Mouse (Mus musculus): ENCODE measurements around the gene Rhoq. TPM values are rescaled to one million over a fixed set of nuclear protein-coding genes. Genes with fewer than 3 reads are reported as not detected.

Gene Rhoq
- total and polyA plus RNA-seq, 3 experiments, result 0.15 to 2.4 (median 0.60) TPM

- ATAC-seq (ENCODE audit: extremely low read depth, insufficient number of reproducible peaks, low FRiP score, poor library complexity, severe bottlenecking) (no peak), DNase-seq (ENCODE audit: low spot score) (no peak)
- Histone ChIP-seq H3K9me3 (replicated peaks) (no peaks in the 10 kb centered on the region), H3K27me3 (ENCODE audit: insufficient read depth, low read length) (no peaks in the 10 kb centered on the region), H3K4me1 (ENCODE audit: insufficient read depth, low read depth, low read length) (no peaks in the 10 kb centered on the region), H3K4me3 (ENCODE audit: low read depth, low read length) (no peak overlapping the region), H3K36me3 (replicated peaks) (no peaks in the 10 kb centered on the region)
- TF ChIP-seq CTCF (IDR thresholded peaks at IDR 0.05; ENCODE audit: low read depth, low read length), result no peak
- TF ChIP-seq GATA1 (IDR thresholded peaks at IDR 0.05; ENCODE audit: borderline replicate concordance, low read length), result no peak
- no peak for TF ChIP-seq TAL1 (conservative IDR thresholded peaks at IDR 0.05; ENCODE audit: low read depth, low read length)
- no peak for TF ChIP-seq GATA2 (IDR thresholded peaks at IDR 0.05; ENCODE audit: borderline replicate concordance, low read depth, low read length)
- no peak for TF ChIP-seq POLR2AphosphoS5 (IDR thresholded peaks at IDR 0.05; ENCODE audit: insufficient replicate concordance, low read depth, low read length)
Observed at GRCm38 (mm10) chr17:86988601-86989184, 25.8 kb downstream of the Rhoq start.

DNA sequence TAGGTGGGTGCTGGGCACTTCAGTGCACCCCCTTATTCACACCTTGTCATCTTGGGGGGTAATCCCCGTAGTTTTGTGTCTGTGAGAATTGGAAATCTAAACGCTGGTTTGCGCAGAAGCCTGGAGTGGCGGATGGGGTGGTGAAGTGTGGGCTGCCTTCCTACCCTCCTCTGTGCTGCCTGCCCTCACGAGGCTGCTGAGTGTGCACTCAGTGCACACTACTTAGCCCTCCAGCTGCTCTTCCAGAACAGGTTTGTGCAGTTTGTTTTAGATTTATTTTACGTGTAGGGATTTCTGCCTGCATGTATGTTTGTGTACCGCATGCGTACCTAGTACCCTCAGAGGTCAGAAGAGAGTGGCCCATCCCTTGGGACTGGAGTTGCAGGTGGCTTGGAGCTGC lies 28.4 kb downstream of the Rhoq start:
- Histone ChIP-seq H3K27me3 (ENCODE audit: insufficient read depth, low read length) (no peaks in the 10 kb centered on the region), H3K4me1 (ENCODE audit: insufficient read depth, low read depth, low read length) (no peaks in the 10 kb centered on the region), H3K36me3 (replicated peaks) (no peaks in the 10 kb centered on the region), H3K4me3 (ENCODE audit: low read depth, low read length) (no peak overlapping the region), H3K9me3 (replicated peaks) (no peaks in the 10 kb centered on the region)
- DNase-seq (ENCODE audit: low spot score), result no peak
- no peak for ATAC-seq (ENCODE audit: extremely low read depth, insufficient number of reproducible peaks, low FRiP score, poor library complexity, severe bottlenecking)
- no peak for TF ChIP-seq POLR2AphosphoS5 (IDR thresholded peaks at IDR 0.05; ENCODE audit: insufficient replicate concordance, low read depth, low read length)
- TF ChIP-seq GATA2 (IDR thresholded peaks at IDR 0.05; ENCODE audit: borderline replicate concordance, low read depth, low read length), result no peak
- no peak for TF ChIP-seq GATA1 (IDR thresholded peaks at IDR 0.05; ENCODE audit: borderline replicate concordance, low read length)
- no peak for TF ChIP-seq TAL1 (conservative IDR thresholded peaks at IDR 0.05; ENCODE audit: low read depth, low read length)
- TF ChIP-seq CTCF (IDR thresholded peaks at IDR 0.05; ENCODE audit: low read depth, low read length), result no peak

- Histone ChIP-seq H3K4me3 (ENCODE audit: low read depth, low read length) (no peak overlapping the region), H3K9me3 (replicated peaks) (no peaks in the 10 kb centered on the region), H3K36me3 (replicated peaks) (peaks cover 24% of the 10 kb centered on the region), H3K27me3 (ENCODE audit: insufficient read depth, low read length) (no peaks in the 10 kb centered on the region), H3K4me1 (ENCODE audit: insufficient read depth, low read depth, low read length) (no peaks in the 10 kb centered on the region)
- no peak for ATAC-seq (ENCODE audit: extremely low read depth, insufficient number of reproducible peaks, low FRiP score, poor library complexity, severe bottlenecking)
- TF ChIP-seq TAL1 (conservative IDR thresholded peaks at IDR 0.05; ENCODE audit: low read depth, low read length), result no peak
- no peak for TF ChIP-seq GATA2 (IDR thresholded peaks at IDR 0.05; ENCODE audit: borderline replicate concordance, low read depth, low read length)
- TF ChIP-seq GATA1 (IDR thresholded peaks at IDR 0.05; ENCODE audit: borderline replicate concordance, low read length), result no peak
- TF ChIP-seq POLR2AphosphoS5 (IDR thresholded peaks at IDR 0.05; ENCODE audit: insufficient replicate concordance, low read depth, low read length), result no peak
- TF ChIP-seq CTCF (IDR thresholded peaks at IDR 0.05; ENCODE audit: low read depth, low read length), result no peak
- DNase-seq (ENCODE audit: low spot score), result no peak
Observed at GRCm38 (mm10) chr17:86997323-86997722, 34.4 kb downstream of the Rhoq start.

DNA sequence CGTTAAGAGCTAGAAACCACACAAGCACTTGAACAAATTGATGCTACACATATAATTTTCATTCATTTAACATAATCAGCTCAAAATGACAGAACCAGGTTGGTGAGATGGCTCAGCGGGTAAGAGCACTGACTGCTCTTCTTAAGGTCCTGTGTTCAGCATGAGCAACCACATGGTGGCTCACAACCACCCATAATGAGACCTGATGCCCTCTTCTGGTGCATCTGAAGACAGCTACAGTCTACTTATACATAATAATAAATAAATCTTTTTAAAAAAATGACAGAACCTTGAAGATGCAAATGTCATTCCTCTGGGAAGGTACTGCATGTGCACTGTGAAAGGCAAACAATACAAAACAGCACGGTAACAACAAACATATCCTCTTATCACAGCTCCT lies 46.1 kb downstream of the Rhoq start:
- no peak for ATAC-seq (ENCODE audit: extremely low read depth, insufficient number of reproducible peaks, low FRiP score, poor library complexity, severe bottlenecking)
- Histone ChIP-seq H3K4me3 (ENCODE audit: low read depth, low read length) (no peak overlapping the region), H3K36me3 (replicated peaks) (peaks cover 40% of the 10 kb centered on the region), H3K4me1 (ENCODE audit: insufficient read depth, low read depth, low read length) (no peaks in the 10 kb centered on the region), H3K27me3 (ENCODE audit: insufficient read depth, low read length) (no peaks in the 10 kb centered on the region), H3K9me3 (replicated peaks) (no peaks in the 10 kb centered on the region)
- no peak for DNase-seq (ENCODE audit: low spot score)
- TF ChIP-seq POLR2AphosphoS5 (IDR thresholded peaks at IDR 0.05; ENCODE audit: insufficient replicate concordance, low read depth, low read length) (no peak), CTCF (IDR thresholded peaks at IDR 0.05; ENCODE audit: low read depth, low read length) (no peak), TAL1 (conservative IDR thresholded peaks at IDR 0.05; ENCODE audit: low read depth, low read length) (no peak)

GRCm38 (mm10) chr17:87011301-87012019 lies 48.6 kb downstream of the Rhoq start:
- DNase-seq (ENCODE audit: low spot score), result no peak
- H3K9me3 ChIP-seq (replicated peaks), result no peaks in the 10 kb centered on the region
- TF ChIP-seq GATA2 (IDR thresholded peaks at IDR 0.05; ENCODE audit: borderline replicate concordance, low read depth, low read length) (no peak), TAL1 (conservative IDR thresholded peaks at IDR 0.05; ENCODE audit: low read depth, low read length) (no peak), POLR2AphosphoS5 (IDR thresholded peaks at IDR 0.05; ENCODE audit: insufficient replicate concordance, low read depth, low read length) (no peak), CTCF (IDR thresholded peaks at IDR 0.05; ENCODE audit: low read depth, low read length) (no peak), GATA1 (IDR thresholded peaks at IDR 0.05; ENCODE audit: borderline replicate concordance, low read length) (no peak)
- no peaks in the 10 kb centered on the region for H3K27me3 ChIP-seq (ENCODE audit: insufficient read depth, low read length)
- peaks cover 36% of the 10 kb centered on the region for H3K36me3 ChIP-seq (replicated peaks)
- H3K4me1 ChIP-seq (ENCODE audit: insufficient read depth, low read depth, low read length), result no peaks in the 10 kb centered on the region
- H3K4me3 ChIP-seq (ENCODE audit: low read depth, low read length), result no peak overlapping the region
- no peak for ATAC-seq (ENCODE audit: extremely low read depth, insufficient number of reproducible peaks, low FRiP score, poor library complexity, severe bottlenecking)

DNA sequence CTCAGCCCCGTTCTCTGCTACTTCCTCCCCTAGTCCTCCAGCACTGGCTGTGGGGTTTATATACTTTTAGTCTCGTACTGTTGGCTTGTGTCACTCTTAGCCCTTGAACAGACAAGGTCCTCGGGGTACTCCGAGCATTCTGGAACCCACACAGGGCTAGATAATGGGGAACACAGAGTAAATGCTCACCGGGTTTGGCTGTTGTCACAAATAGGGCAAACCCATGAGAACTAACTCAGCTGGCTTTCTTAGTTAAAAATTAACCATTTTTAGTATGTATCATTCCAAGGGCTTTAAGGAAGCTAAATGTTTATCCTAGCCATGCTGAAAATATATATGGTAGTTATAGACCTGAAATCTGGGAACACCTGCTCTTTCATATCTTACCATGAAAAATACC lies 56.8 kb downstream of the Rhoq start:
- TF ChIP-seq TAL1 (conservative IDR thresholded peaks at IDR 0.05; ENCODE audit: low read depth, low read length) (no peak), GATA2 (IDR thresholded peaks at IDR 0.05; ENCODE audit: borderline replicate concordance, low read depth, low read length) (no peak), POLR2AphosphoS5 (IDR thresholded peaks at IDR 0.05; ENCODE audit: insufficient replicate concordance, low read depth, low read length) (no peak), GATA1 (IDR thresholded peaks at IDR 0.05; ENCODE audit: borderline replicate concordance, low read length) (no peak), CTCF (IDR thresholded peaks at IDR 0.05; ENCODE audit: low read depth, low read length) (no peak)
- ATAC-seq (ENCODE audit: extremely low read depth, insufficient number of reproducible peaks, low FRiP score, poor library complexity, severe bottlenecking), result no peak
- Histone ChIP-seq H3K9me3 (replicated peaks) (no peaks in the 10 kb centered on the region), H3K27me3 (ENCODE audit: insufficient read depth, low read length) (no peaks in the 10 kb centered on the region), H3K4me3 (ENCODE audit: low read depth, low read length) (no peak overlapping the region), H3K4me1 (ENCODE audit: insufficient read depth, low read depth, low read length) (peaks cover 17% of the 10 kb centered on the region), H3K36me3 (replicated peaks) (peaks cover 53% of the 10 kb centered on the region)
- DNase-seq (ENCODE audit: low spot score), result no peak
